Mouse (Mus musculus): ENCODE measurements at regions not wholly inside any gene's neighbourhood (a gene's known extent, or its start where the extent isn't known, plus 50 kb on each side); places are given as distances from the start of the nearest gene placed in this dataset.

GRCm38 (mm10) chr13:111344981-111345380 lies 90.2 kb downstream of the Actbl2 start:
- in situ Hi-C loops (cut with MboI; ENCODE audit: low pct_ligation_motif_present, low pct_unique_long_range_greater_than_20kb, low sequenced_read_pairs) = no loop called here
- Histone ChIP-seq H3K27ac (ENCODE audit: insufficient read depth, low read depth) (no peak overlapping the region), H3K36me3 (replicated peaks in 1 of 2; ENCODE audit: control insufficient read depth in 1 of 2, insufficient read depth in 1 of 2, low read length in 1 of 2) (no peaks in the 10 kb centered on the region), H3K9ac (ENCODE audit: insufficient read depth, low read depth) (no peak overlapping the region), H3K27me3 (replicated peaks) (no peaks in the 10 kb centered on the region), H3K4me1 (ENCODE audit: control insufficient read depth in 1 of 2, insufficient read depth in 2 of 2) (peaks cover 5 to 17% of the 10 kb centered on the region in 2 experiments), H3K4me2 (ENCODE audit: insufficient read depth, low read depth, poor library complexity, severe bottlenecking) (no peak overlapping the region), H3K79me2 (replicated peaks; ENCODE audit: control insufficient read depth, extremely low read depth, insufficient read depth, poor library complexity, severe bottlenecking) (no peaks in the 10 kb centered on the region), H3K4me3 (replicated peaks in 1 of 3; ENCODE audit: low read depth in 2 of 3, low read length in 2 of 3, poor library complexity in 1 of 3) (no peak overlapping the region), H3K9me3 (replicated peaks; ENCODE audit: low read length) (no peaks in the 10 kb centered on the region)
- DNase-seq (ENCODE audit: extremely low read depth) = no peak
- TF ChIP-seq JUND (conservative IDR thresholded peaks at IDR 0.05; ENCODE audit: low read depth, low read length) (no peak), USF2 (conservative IDR thresholded peaks at IDR 0.05; ENCODE audit: low read depth, low read length) (no peak), CTCF (conservative IDR thresholded peaks at IDR 0.05 in 1 of 2, IDR thresholded peaks at IDR 0.05 in 1 of 2; ENCODE audit: low read depth in 2 of 2, low read length in 2 of 2) (no peak), MEF2A (IDR thresholded peaks at IDR 0.05; ENCODE audit: borderline replicate concordance, low read depth, low read length) (no peak), SMC3 (IDR thresholded peaks at IDR 0.05; ENCODE audit: low read depth, low read length) (no peak), MAFK (IDR thresholded peaks at IDR 0.05; ENCODE audit: insufficient replicate concordance, low read length) (no peak), IRF4 (IDR thresholded peaks at IDR 0.05; ENCODE audit: low read depth, low read length) (no peak), GABPA (IDR thresholded peaks at IDR 0.05; ENCODE audit: insufficient replicate concordance, low read depth, low read length) (no peak)
- dilution Hi-C loops (cut with MboI; ENCODE audit: extremely low pct_ligation_motif_present, extremely low pct_unique_long_range_greater_than_20kb, low sequenced_read_pairs) = no loop called here

- no peaks in the 10 kb centered on the region for H3K27me3 ChIP-seq (replicated peaks)
- H3K4me2 ChIP-seq (ENCODE audit: insufficient read depth, low read depth, poor library complexity, severe bottlenecking) = no peak overlapping the region
- peaks cover 5 to 17% of the 10 kb centered on the region in 2 experiments for H3K4me1 ChIP-seq (ENCODE audit: control insufficient read depth in 1 of 2, insufficient read depth in 2 of 2)
- DNase-seq (ENCODE audit: extremely low read depth) = peak; percentile 25
- no peak overlapping the region for H3K9ac ChIP-seq (ENCODE audit: insufficient read depth, low read depth)
- H3K79me2 ChIP-seq (replicated peaks; ENCODE audit: control insufficient read depth, extremely low read depth, insufficient read depth, poor library complexity, severe bottlenecking) = no peaks in the 10 kb centered on the region
- peak; percentile 44; the same call in 1 of the 2 replicates for TF ChIP-seq CHD2 (IDR thresholded peaks at IDR 0.05; ENCODE audit: low read length)
- TF ChIP-seq MAZ (IDR thresholded peaks at IDR 0.05; ENCODE audit: low read depth, low read length) = no peak
- H3K36me3 ChIP-seq (replicated peaks in 1 of 2; ENCODE audit: control insufficient read depth in 1 of 2, insufficient read depth in 1 of 2, low read length in 1 of 2) = no peaks in the 10 kb centered on the region
- dilution Hi-C loops (cut with MboI; ENCODE audit: extremely low pct_ligation_motif_present, extremely low pct_unique_long_range_greater_than_20kb, low sequenced_read_pairs) (no loop called here), in situ Hi-C loops (cut with MboI; ENCODE audit: low pct_ligation_motif_present, low pct_unique_long_range_greater_than_20kb, low sequenced_read_pairs) (no loop called here)
- H3K9me3 ChIP-seq (replicated peaks; ENCODE audit: low read length) = no peaks in the 10 kb centered on the region
- no peak overlapping the region for H3K4me3 ChIP-seq (replicated peaks in 1 of 3; ENCODE audit: low read depth in 2 of 3, low read length in 2 of 3, poor library complexity in 1 of 3)
- H3K27ac ChIP-seq (ENCODE audit: insufficient read depth, low read depth) = no peak overlapping the region
These were observed 91.0 kb downstream of the Actbl2 start for GRCm38 (mm10) chr13:111345486-111346440.

All from CH12.LX (cell line).